Mouse (Mus musculus) mesoderm, embryonic 11.5 days (tissue): ENCODE measurements at regions not wholly inside any gene's neighbourhood (a gene's known extent, or its start where the extent isn't known, plus 50 kb on each side); places are given as distances from the start of the nearest gene placed in this dataset.

Experiments used
- DNase-seq: peaks from one replicate; pipeline ENCODE4 v3.0.0-alpha.2; 2012; ENCODE audit warnings: low read depth, low spot score

GRCm38 (mm10) chr6:91573487-91573886 is 57.8 kb downstream of the Lsm3 start:
- DNase-seq, result no peak

- no peak for DNase-seq
Measured at GRCm38 (mm10) chr6:91574414-91574813, 58.7 kb downstream of the Lsm3 start.

GRCm38 (mm10) chr6:91575662-91576364 is 60.1 kb downstream of the Lsm3 start:
- peak; percentile 86 for DNase-seq

- DNase-seq, result no peak
Measured at GRCm38 (mm10) chr6:91576906-91577305, 61.2 kb downstream of the Lsm3 start.

- no peak for DNase-seq
Measured at GRCm38 (mm10) chr6:91579666-91580065, 63.9 kb downstream of the Lsm3 start.

GRCm38 (mm10) chr6:91580607-91581006 is 64.9 kb downstream of the Lsm3 start:
- DNase-seq, result no peak

GRCm38 (mm10) chr6:91582338-91582737 is 66.6 kb downstream of the Lsm3 start:
- no peak for DNase-seq

- DNase-seq, result no peak
Measured at GRCm38 (mm10) chr6:91583346-91583745, 67.6 kb downstream of the Lsm3 start.

GRCm38 (mm10) chr6:91585543-91585942 is 69.8 kb downstream of the Lsm3 start:
- no peak for DNase-seq

- no peak for DNase-seq
Measured at GRCm38 (mm10) chr6:91589181-91589580, 73.5 kb downstream of the Lsm3 start.

GRCm38 (mm10) chr6:91590395-91590794 is 74.7 kb downstream of the Lsm3 start:
- no peak for DNase-seq

- DNase-seq, result no peak
Measured at GRCm38 (mm10) chr6:91590806-91591571, 75.3 kb downstream of the Lsm3 start.

GRCm38 (mm10) chr6:91592651-91593050 is 76.9 kb downstream of the Lsm3 start:
- no peak for DNase-seq

GRCm38 (mm10) chr6:91598942-91599341 is 83.2 kb downstream of the Lsm3 start:
- DNase-seq, result no peak

GRCm38 (mm10) chr6:91600116-91600515 is 83.7 kb upstream of the Slc6a6 start:
- no peak for DNase-seq

- no peak for DNase-seq
Measured at GRCm38 (mm10) chr6:91606634-91607215, 77.1 kb upstream of the Slc6a6 start.

- DNase-seq, result no peak
Measured at GRCm38 (mm10) chr6:91607613-91608272, 76.1 kb upstream of the Slc6a6 start.

GRCm38 (mm10) chr6:91609671-91610070 is 74.2 kb upstream of the Slc6a6 start:
- DNase-seq, result no peak

- DNase-seq, result no peak
Measured at GRCm38 (mm10) chr6:91615022-91615421, 68.8 kb upstream of the Slc6a6 start.

GRCm38 (mm10) chr6:91616541-91616940 is 67.3 kb upstream of the Slc6a6 start:
- DNase-seq, result peak; percentile 24

- peak; percentile 90 for DNase-seq
Measured at GRCm38 (mm10) chr6:91617031-91617596, 66.7 kb upstream of the Slc6a6 start.

- DNase-seq, result no peak
Measured at GRCm38 (mm10) chr6:91617685-91618084, 66.2 kb upstream of the Slc6a6 start.
